Mouse (Mus musculus): ENCODE measurements around the gene Irf3.
"Not testable (repeated sequence)": the region's sequence is repeated elsewhere in the genome, so short reads cannot be mapped to it uniquely, and the experiment has no call there.

The Irf3 gene

GRCm38 (mm10) chr7:45007846-45008245 is 10.4 kb downstream of the Irf3 start:
- no peak for DNase-seq (ENCODE audit: extremely low spot score)

- DNase-seq (ENCODE audit: extremely low spot score): no peak
Measured at GRCm38 (mm10) chr7:45008411-45008810, 11.0 kb downstream of the Irf3 start.

- no peak for DNase-seq (ENCODE audit: extremely low spot score)
Measured at GRCm38 (mm10) chr7:45012011-45012410, 14.6 kb downstream of the Irf3 start.

GRCm38 (mm10) chr7:45012824-45013223 is 15.4 kb downstream of the Irf3 start:
- no peak for DNase-seq (ENCODE audit: extremely low spot score)

GRCm38 (mm10) chr7:45013366-45014095 is 16.1 kb downstream of the Irf3 start:
- DNase-seq (ENCODE audit: extremely low spot score): no peak

- DNase-seq (ENCODE audit: extremely low spot score): no peak
Measured at GRCm38 (mm10) chr7:45014096-45014451, 16.6 kb downstream of the Irf3 start.

GRCm38 (mm10) chr7:45015344-45015956 is 18.0 kb downstream of the Irf3 start:
- no peak for DNase-seq (ENCODE audit: extremely low spot score)

GRCm38 (mm10) chr7:45015957-45016612 is 18.6 kb downstream of the Irf3 start, which contains the start of gene Scaf1:
Gene Scaf1 (minus strand): TSS chr7:45016363.
- DNase-seq (ENCODE audit: extremely low spot score): peak; percentile 100

- DNase-seq (ENCODE audit: extremely low spot score): no peak
Measured at GRCm38 (mm10) chr7:45016761-45017160, 19.3 kb downstream of the Irf3 start.

GRCm38 (mm10) chr7:45017242-45018061 is 20.0 kb downstream of the Irf3 start, which contains the start of gene Rras:
Gene Rras (plus strand): TSS chr7:45017961.
- DNase-seq (ENCODE audit: extremely low spot score): peak; percentile 92

- DNase-seq (ENCODE audit: extremely low spot score): peak; percentile 47
Measured at GRCm38 (mm10) chr7:45019031-45019571, 21.7 kb downstream of the Irf3 start.

GRCm38 (mm10) chr7:45020225-45020624 is 22.8 kb downstream of the Irf3 start:
- DNase-seq (ENCODE audit: extremely low spot score): no peak

GRCm38 (mm10) chr7:45023711-45024110 is 26.3 kb downstream of the Irf3 start:
- DNase-seq (ENCODE audit: extremely low spot score): not testable (repeated sequence)

- DNase-seq (ENCODE audit: extremely low spot score): no peak
Measured at GRCm38 (mm10) chr7:45024281-45025248, 27.1 kb downstream of the Irf3 start.

GRCm38 (mm10) chr7:45025601-45026220 is 28.3 kb downstream of the Irf3 start:
- no peak for DNase-seq (ENCODE audit: extremely low spot score)

GRCm38 (mm10) chr7:45026256-45026655 is 28.8 kb downstream of the Irf3 start:
- DNase-seq (ENCODE audit: extremely low spot score): no peak

GRCm38 (mm10) chr7:45027761-45028160 is 30.3 kb downstream of the Irf3 start:
- no peak for DNase-seq (ENCODE audit: extremely low spot score)

GRCm38 (mm10) chr7:45028351-45028750 is 30.9 kb downstream of the Irf3 start:
- no peak for DNase-seq (ENCODE audit: extremely low spot score)

- DNase-seq (ENCODE audit: extremely low spot score): no peak
Measured at GRCm38 (mm10) chr7:45029995-45030394, 32.5 kb downstream of the Irf3 start.

GRCm38 (mm10) chr7:45030857-45031256 is 33.4 kb downstream of the Irf3 start:
- DNase-seq (ENCODE audit: extremely low spot score): no peak
